Mouse (Mus musculus) liver, adult 2 months (tissue): ENCODE data around the gene Ikbip. TPM values are rescaled to one million over a fixed set of nuclear protein-coding genes. Genes with fewer than 3 reads are reported as not detected.

ENCODE experiments used
- DNase-seq: peaks from one replicate; pipeline ENCODE4 v3.0.0-alpha.2; 2011; ENCODE audit warnings: low read depth, low spot score; ENCODE audit errors: extremely low read depth
- H3K27ac ChIP-seq: fragments of 200-500 bp; replicated peaks from 2 replicates; pipeline ENCODE4 v1.5.1; 2012; ENCODE audit warnings: low read depth, mild to moderate bottlenecking, control low read depth, inconsistent platforms, low read length; ENCODE audit not compliant: insufficient read depth
- H3K27me3 ChIP-seq: fragments of 200-500 bp; 2 replicates; pipeline ENCODE4 v1.6.1; 2012; ENCODE audit warnings: mild to moderate bottlenecking, moderate library complexity, low read length, inconsistent platforms; ENCODE audit not compliant: control insufficient read depth, insufficient read depth
- H3K36me3 ChIP-seq: fragments of 200-500 bp; 2 replicates; pipeline ENCODE4 v1.6.1; 2012; ENCODE audit warnings: low read length, inconsistent platforms; ENCODE audit not compliant: control insufficient read depth, insufficient read depth
- H3K4me1 ChIP-seq: fragments of 200-500 bp; 2 replicates; pipeline ENCODE4 v1.6.1; 2011; ENCODE audit warnings: low read length; ENCODE audit not compliant: control insufficient read depth, insufficient read depth
- H3K4me3 ChIP-seq: fragments of 200-500 bp; 2 replicates; pipeline ENCODE4 v1.5.1; 2011; ENCODE audit warnings: low read depth, mild to moderate bottlenecking, control low read depth, low read length, moderate library complexity; ENCODE audit not compliant: insufficient read depth
- H3K79me2 ChIP-seq: fragments of 200-500 bp; 2 replicates; pipeline ENCODE4 v1.6.1; 2012; ENCODE audit warnings: inconsistent platforms, mild to moderate bottlenecking, low read length, moderate library complexity; ENCODE audit not compliant: control insufficient read depth, insufficient read depth
- H3K9ac ChIP-seq: fragments of 200-500 bp; 2 replicates; pipeline ENCODE4 v1.6.1; 2012; ENCODE audit warnings: low read depth, mild to moderate bottlenecking, control low read depth, inconsistent platforms, low read length
- CTCF ChIP-seq: fragments of 200-500 bp; IDR thresholded peaks from 2 replicates; pipeline ENCODE4 v1.5.1; 2011; ENCODE audit warnings: low read depth, low read length, control low read depth
- POLR2A ChIP-seq: fragments of 200-500 bp; IDR thresholded peaks from 2 replicates; pipeline ENCODE4 v1.6.1; 2011; ENCODE audit warnings: low read length, control low read depth; ENCODE audit not compliant: insufficient read depth; ENCODE audit errors: extremely low read depth
- WGBS: fragments of 180-500 bp; shearing (Covaris S2); methylation state at CpG from one replicate; pipeline ENCODE4 v1.1.7; 2018; 5-methylcytosine and 5-hydroxymethylcytosine counted together
- polyA plus RNA-seq: library from polyadenylated mRNA; depleted of rRNA; stranded (reverse); fragments of >200 nt; gene quantifications from 2 replicates; pipeline ENCODE4 v1.2.3, GENCODE M21; 2012
- total RNA-seq: library from RNA; depleted of rRNA; stranded (reverse); fragments of >200 nt; gene quantifications from 2 replicates; pipeline ENCODE4 v1.2.3, GENCODE M21; 2014

The Ikbip gene
- total and polyA plus RNA-seq, 2 experiments, result 0.38 to 6.9 TPM

GRCm38 (mm10) chr10:91083393-91083927 lies 720 bp downstream of the Ikbip start:
- peak; percentile 17 for DNase-seq
- Histone ChIP-seq H3K27ac (no peak overlapping the region), H3K36me3 (no peaks in the 10 kb centered on the region), H3K4me1 (no peaks in the 10 kb centered on the region), H3K79me2 (no peaks in the 10 kb centered on the region), H3K4me3 (peak overlapping the region; percentile 68), H3K27me3 (no peaks in the 10 kb centered on the region), H3K9ac (peak overlapping the region; percentile 68)
- 38% methylated on average over 12 of the region's 12 CpGs for WGBS
- TF ChIP-seq CTCF (no peak), POLR2A (no peak)

- DNase-seq, result no peak
- Histone ChIP-seq H3K9ac (no peak overlapping the region), H3K36me3 (no peaks in the 10 kb centered on the region), H3K4me3 (no peak overlapping the region), H3K27ac (no peak overlapping the region), H3K79me2 (no peaks in the 10 kb centered on the region), H3K27me3 (no peaks in the 10 kb centered on the region), H3K4me1 (no peaks in the 10 kb centered on the region)
- TF ChIP-seq CTCF (no peak), POLR2A (no peak)
- 92% methylated on average over 4 of the region's 4 CpGs for WGBS
Observed at GRCm38 (mm10) chr10:91092812-91093211, 10.1 kb downstream of the Ikbip start.

GRCm38 (mm10) chr10:91094251-91095104 lies 11.7 kb downstream of the Ikbip start:
- no peaks in the 10 kb centered on the region for H3K36me3 ChIP-seq
- TF ChIP-seq POLR2A, result no peak
- TF ChIP-seq CTCF, result no peak
- H3K9ac ChIP-seq, result no peak overlapping the region
- H3K27me3 ChIP-seq, result no peaks in the 10 kb centered on the region
- H3K4me3 ChIP-seq, result no peak overlapping the region
- no peaks in the 10 kb centered on the region for H3K4me1 ChIP-seq
- DNase-seq, result no peak
- H3K79me2 ChIP-seq, result no peaks in the 10 kb centered on the region
- 82% methylated on average over 15 of the region's 15 CpGs for WGBS
- no peak overlapping the region for H3K27ac ChIP-seq

GRCm38 (mm10) chr10:91098056-91098455 lies 15.3 kb downstream of the Ikbip start:
- Histone ChIP-seq H3K27me3 (no peaks in the 10 kb centered on the region), H3K27ac (no peak overlapping the region), H3K79me2 (no peaks in the 10 kb centered on the region), H3K36me3 (peaks cover 3% of the 10 kb centered on the region; the same call in 1 of the 2 replicates), H3K9ac (no peak overlapping the region), H3K4me3 (no peak overlapping the region), H3K4me1 (no peaks in the 10 kb centered on the region)
- 90% methylated on average over 8 of the region's 8 CpGs for WGBS
- no peak for DNase-seq
- TF ChIP-seq CTCF (no peak), POLR2A (no peak)

- Histone ChIP-seq H3K9ac (no peak overlapping the region), H3K79me2 (no peaks in the 10 kb centered on the region), H3K36me3 (peaks cover 3% of the 10 kb centered on the region; the same call in 1 of the 2 replicates), H3K27me3 (no peaks in the 10 kb centered on the region), H3K4me1 (no peaks in the 10 kb centered on the region), H3K27ac (no peak overlapping the region), H3K4me3 (no peak overlapping the region)
- DNase-seq, result no peak
- 97% methylated on average over 1 of the region's 1 CpGs for WGBS
- TF ChIP-seq POLR2A (no peak), CTCF (no peak)
Observed at GRCm38 (mm10) chr10:91100101-91100500, 17.4 kb downstream of the Ikbip start.

GRCm38 (mm10) chr10:91101936-91102335 lies 19.2 kb downstream of the Ikbip start:
- TF ChIP-seq CTCF (no peak), POLR2A (no peak)
- Histone ChIP-seq H3K27me3 (no peaks in the 10 kb centered on the region), H3K27ac (no peak overlapping the region), H3K36me3 (peaks cover 3% of the 10 kb centered on the region; the same call in 1 of the 2 replicates), H3K4me3 (no peak overlapping the region), H3K4me1 (no peaks in the 10 kb centered on the region), H3K9ac (no peak overlapping the region), H3K79me2 (no peaks in the 10 kb centered on the region)
- WGBS, result 96% methylated on average over 25 of the region's 25 CpGs
- no peak for DNase-seq
